Mouse (Mus musculus) MN1 (cell line): ENCODE data around the gene Birc2.
"Not testable (repeated sequence)": the region's sequence is repeated elsewhere in the genome, so short reads cannot be mapped to it uniquely, and the experiment has no call there.

Experiments
- DNase-seq: peaks from one replicate; pipeline ENCODE4 v3.0.0-alpha.2; 2016; ENCODE audit warnings: low spot score

Gene Birc2

GRCm38 (mm10) chr9:7836905-7837805 is at the start of gene Birc2:
Gene Birc2, minus strand, starts transcription at chr9:7837064.
- DNase-seq = peak; percentile 95

- no peak for DNase-seq
These were observed 47.5 kb upstream of the Birc2 start for GRCm38 (mm10) chr9:7884346-7884745.

GRCm38 (mm10) chr9:7882304-7882865 is 45.5 kb upstream of the Birc2 start:
- DNase-seq = no peak

- no peak for DNase-seq
These were observed 36.8 kb upstream of the Birc2 start for GRCm38 (mm10) chr9:7873511-7874211.

GRCm38 (mm10) chr9:7872775-7873439 is 36.0 kb upstream of the Birc2 start, which contains the start of gene Birc3:
Gene Birc3, minus strand, starts transcription at chr9:7873186.
- DNase-seq = no peak

DNA sequence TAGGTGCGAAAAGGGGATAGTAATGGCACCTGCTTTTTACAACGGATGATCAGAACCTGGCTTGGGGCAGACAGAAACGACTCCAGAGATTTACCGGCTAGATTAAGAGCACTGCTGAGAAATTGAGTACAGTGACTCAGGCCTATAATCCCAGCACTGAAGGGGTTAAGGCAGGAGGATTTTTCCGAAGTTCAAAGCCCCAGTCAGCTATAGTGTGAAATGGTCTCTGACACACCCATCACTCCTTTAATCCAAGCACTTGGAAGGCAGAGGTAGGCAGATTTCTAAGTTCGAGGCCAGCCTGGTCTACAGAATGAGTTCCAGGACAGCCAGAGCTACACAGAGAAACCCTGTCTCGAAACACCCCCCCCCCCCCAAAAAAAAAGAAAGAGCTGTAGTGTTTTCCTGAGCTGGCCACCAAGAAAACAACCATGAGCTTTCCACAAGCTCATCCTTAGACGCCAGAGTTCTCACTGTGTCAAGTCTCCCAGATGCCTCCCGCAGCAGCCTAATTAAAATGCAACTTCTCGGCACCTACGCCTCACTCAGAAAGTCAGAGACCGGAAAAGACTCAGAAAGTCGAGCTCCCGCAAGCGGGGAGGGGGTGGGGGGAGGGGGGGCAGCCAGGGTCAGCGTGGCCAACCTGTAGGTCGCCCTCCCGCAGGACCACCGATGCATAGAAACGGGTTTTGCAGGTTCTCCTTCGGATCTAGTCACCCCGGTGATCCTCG is 35.3 kb upstream of the Birc2 start:
- DNase-seq = no peak

- no peak for DNase-seq
These were observed 34.6 kb upstream of the Birc2 start for GRCm38 (mm10) chr9:7871316-7872043.

DNA sequence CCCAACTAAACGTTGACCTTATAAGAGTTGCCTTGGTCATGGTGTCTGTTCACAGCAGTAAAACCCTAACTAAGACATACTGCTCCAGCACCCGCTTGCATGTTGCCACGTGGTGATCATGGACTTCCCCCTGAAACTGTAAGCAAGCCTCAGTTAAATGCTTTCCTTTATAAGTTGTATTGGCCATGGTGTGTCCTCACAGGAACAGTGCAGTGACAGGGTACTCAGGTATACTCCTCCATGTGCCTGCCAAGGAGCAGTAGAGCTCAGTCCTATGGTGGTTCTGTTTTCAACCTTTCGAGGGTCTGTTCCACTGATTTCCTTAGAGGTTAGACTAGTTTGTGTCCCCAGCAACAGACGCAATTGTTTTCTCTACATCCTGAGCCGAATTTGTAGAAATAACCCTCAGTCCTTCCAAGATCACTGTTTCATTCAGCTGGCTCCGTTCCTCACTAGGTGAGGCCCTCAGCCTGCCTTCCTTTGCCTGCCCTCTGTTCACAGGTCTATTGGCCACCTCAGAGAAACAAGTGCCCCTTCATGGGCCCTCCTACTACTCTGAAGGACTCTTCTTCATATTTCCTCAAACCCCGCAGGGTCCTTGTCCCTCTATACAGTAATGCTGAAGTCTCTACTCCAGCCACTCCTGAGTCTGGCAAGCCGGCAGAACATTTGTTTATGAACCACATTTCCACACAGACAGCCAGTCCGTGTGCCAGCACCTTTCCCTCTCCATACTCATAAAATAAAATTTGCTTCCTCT is 33.9 kb upstream of the Birc2 start:
- DNase-seq = no peak

DNA sequence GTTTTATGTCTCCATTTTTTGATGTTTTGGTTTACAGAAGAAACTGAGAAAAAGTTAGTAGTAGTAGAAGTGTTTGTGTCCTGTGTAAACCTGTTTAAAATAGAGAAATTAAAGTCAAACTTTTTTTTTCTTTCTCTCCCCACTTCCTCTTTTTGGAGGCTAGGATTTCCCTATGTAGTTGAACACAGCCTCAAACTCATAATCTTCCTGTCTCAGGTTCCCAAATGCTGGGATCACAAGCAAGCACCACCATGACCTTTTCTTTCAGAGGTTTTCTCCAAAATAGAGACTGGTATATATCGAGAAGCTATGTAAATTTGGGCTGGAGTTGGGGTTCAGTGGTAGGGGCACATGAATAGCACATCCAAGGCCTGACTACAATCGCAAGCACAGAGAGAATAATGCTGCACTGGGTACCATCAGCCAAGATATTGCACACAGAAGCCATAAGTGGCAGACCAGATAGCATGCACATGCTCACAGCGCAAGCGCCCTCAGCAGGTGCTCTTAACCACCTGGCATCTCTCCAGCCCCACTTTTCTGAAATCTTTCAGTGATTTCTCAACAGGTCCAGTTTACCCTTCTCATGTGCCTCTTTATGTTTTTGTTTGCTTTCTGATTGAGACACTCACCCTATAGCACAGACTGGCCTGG is 32.1 kb upstream of the Birc2 start:
- DNase-seq = no peak

GRCm38 (mm10) chr9:7867981-7868380 is 31.1 kb upstream of the Birc2 start:
- DNase-seq = no peak

GRCm38 (mm10) chr9:7866981-7867380 is 30.1 kb upstream of the Birc2 start:
- DNase-seq = not testable (repeated sequence)

DNA sequence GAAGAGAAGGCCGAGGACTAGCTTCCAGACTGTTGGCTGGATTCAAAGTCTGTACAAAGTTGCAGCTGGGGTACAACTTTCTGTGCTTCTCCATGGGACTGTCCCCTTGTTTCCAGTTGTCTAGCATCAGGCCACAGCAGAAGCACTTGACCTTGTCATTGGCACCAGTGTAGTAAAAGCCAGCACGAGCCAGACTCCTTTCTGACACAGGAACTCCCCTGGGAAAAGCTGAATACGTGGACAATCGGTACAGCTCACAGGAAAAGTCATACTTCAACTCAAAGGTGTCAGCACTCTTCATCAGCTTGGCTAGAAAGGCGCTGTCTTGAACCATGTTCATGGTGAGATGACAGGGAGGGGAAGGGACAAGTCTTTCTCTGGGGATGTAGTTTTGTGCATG is 24.1 kb upstream of the Birc2 start:
- DNase-seq = no peak

- DNase-seq = no peak
These were observed 19.0 kb upstream of the Birc2 start for GRCm38 (mm10) chr9:7855912-7856311.

DNA sequence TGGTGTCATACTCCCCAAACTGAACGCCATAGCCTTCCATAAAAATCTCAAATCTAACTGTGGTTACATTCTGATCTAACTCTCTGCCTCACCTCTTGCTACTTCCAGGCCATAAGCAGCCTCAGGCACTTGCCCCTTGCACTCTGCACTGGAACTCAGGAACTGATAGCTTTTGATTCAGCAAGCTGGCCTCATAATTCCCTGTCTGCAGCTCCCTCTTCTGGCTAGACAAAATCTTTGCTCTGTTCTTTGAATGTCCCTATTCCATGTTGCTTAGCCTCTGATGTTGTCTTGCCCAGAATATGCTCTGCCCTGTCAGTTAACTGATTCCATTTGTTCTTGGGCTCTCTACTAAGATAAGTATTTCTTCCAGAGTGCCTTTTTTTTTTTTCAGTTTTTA is 18.5 kb upstream of the Birc2 start:
- DNase-seq = peak; percentile 43

DNA sequence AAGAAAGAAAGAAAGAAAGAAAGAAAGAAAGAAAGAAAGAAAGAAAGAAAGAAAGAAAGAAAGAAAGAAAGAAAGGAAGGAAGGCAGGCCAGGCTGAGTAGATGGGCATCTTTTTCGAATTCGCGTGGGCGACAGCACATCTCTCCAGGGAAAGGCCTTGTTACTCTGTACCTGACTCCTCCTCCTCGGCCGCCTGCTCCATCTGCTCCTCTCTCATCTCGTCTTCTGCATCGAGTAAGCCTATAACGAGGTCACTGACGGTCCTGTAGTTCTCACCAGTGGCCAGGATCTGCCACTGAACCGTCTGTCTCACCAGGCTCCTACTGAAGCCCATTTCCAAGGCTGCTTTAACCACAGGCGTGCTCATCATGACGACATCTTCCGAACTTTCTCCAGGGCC is 17.3 kb upstream of the Birc2 start:
- DNase-seq = not testable (repeated sequence)

DNA sequence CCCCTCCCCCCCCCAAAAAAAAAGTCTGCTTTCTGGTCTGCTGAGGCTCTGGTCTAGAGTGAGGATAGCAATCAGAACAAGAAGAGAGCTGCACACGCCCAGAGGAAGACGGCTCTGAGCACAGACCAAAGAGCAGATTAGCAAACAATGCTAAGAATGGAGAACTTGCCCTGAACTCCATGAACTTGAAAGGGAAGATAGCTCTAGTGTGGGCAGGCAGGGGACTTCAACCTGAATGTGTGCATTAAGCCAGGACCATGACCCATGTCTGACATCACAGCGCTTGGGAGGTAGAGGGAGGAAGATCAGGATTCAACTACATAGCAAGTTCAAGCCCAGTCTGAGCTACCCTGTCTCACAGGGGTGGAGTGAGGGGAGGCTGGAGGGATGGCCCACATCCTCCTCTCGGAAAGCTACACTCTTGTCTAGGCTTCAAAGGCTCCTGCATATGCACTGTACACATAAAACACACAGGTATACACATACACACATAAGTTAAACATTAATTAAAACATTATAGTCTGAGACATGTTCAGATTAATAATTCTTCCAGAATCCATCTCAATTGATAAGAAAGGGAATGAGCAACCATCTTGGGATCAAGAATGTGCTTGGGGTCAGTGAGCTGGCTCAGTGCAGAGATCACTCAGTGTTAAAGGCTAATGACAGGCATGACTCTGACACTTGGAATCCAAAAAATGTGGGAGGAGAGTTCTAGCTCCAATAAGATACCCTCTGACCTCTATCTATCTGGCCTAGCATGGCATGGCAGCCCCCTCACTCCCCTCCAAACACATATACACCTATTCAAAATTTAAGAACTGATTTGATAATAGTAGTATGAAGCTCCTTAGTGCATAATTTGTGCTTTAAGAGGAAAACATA is 15.7 kb upstream of the Birc2 start:
- DNase-seq = no peak

DNA sequence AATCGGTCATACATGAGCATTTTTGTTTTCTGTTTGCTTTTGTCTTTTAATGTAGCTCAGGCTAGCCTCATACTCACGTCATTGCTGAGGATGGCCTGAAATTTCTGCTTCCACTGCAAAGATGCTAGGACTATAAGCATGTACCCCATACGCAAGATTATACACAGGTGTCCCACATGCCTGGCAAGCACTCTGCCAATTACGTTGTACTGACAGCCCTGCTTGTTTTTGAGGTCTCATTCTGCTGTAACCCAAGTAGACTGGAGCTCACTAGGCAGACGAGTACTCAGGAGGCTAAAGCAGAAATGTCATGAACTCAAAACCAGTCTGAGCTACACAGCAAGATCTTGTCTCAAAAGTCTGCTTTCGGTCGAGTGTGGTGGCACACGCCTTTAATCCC is 15.0 kb upstream of the Birc2 start:
- DNase-seq = no peak

- no peak for DNase-seq
These were observed 11.3 kb upstream of the Birc2 start for GRCm38 (mm10) chr9:7848191-7848590.
